Mouse (Mus musculus) forebrain, embryonic 10.5 days (tissue): ENCODE measurements at regions not wholly inside any gene's neighbourhood (a gene's known extent, or its start where the extent isn't known, plus 50 kb on each side); places are given as distances from the start of the nearest gene placed in this dataset.

ENCODE experiments used
- DNase-seq: peaks from one replicate; pipeline ENCODE4 v3.0.0-alpha.2; 2017; ENCODE audit warnings: low spot score; ENCODE audit errors: extremely low spot score
- H3K27ac ChIP-seq: fragments of 300-500 bp; sonication (generic); 2 replicates; pipeline ENCODE4 v1.5.1; 2016; ENCODE audit warnings: mild to moderate bottlenecking
- H3K27me3 ChIP-seq: fragments of 300-500 bp; sonication (generic); 2 replicates; pipeline ENCODE4 v1.6.1; 2016; ENCODE audit warnings: mild to moderate bottlenecking; ENCODE audit not compliant: poor library complexity, severe bottlenecking
- H3K36me3 ChIP-seq: fragments of 300-500 bp; sonication (generic); replicated peaks from 2 replicates; pipeline ENCODE4 v1.6.1; 2016; ENCODE audit warnings: mild to moderate bottlenecking, moderate library complexity
- H3K4me1 ChIP-seq: fragments of 300-500 bp; sonication (generic); 2 replicates; pipeline ENCODE4 v1.6.1; 2016
- H3K4me3 ChIP-seq: fragments of 300-500 bp; sonication (generic); 2 replicates; pipeline ENCODE4 v1.5.1; 2016; ENCODE audit warnings: mild to moderate bottlenecking, moderate library complexity
- H3K9me3 ChIP-seq: fragments of 300-500 bp; sonication (generic); 2 replicates; pipeline ENCODE4 v1.6.1; 2016; ENCODE audit warnings: mild to moderate bottlenecking, moderate library complexity
- WGBS: fragments of 180-500 bp; shearing (Covaris S2); methylation state at CpG from one replicate; pipeline ENCODE4 v1.1.7; 2016; 5-methylcytosine and 5-hydroxymethylcytosine counted together

GRCm38 (mm10) chr2:8770636-8771035, 1110.4 kb upstream of the 4930412O13Rik start:
- Histone ChIP-seq H3K9me3 (no peaks in the 10 kb centered on the region), H3K4me3 (no peak overlapping the region), H3K4me1 (no peaks in the 10 kb centered on the region), H3K36me3 (no peaks in the 10 kb centered on the region), H3K27me3 (no peaks in the 10 kb centered on the region), H3K27ac (no peak overlapping the region)
- 93% methylated on average over 4 of the region's 4 CpGs for WGBS
- DNase-seq: no peak

GRCm38 (mm10) chr2:8781152-8781935, 1099.7 kb upstream of the 4930412O13Rik start:
- Histone ChIP-seq H3K4me3 (no peak overlapping the region), H3K27me3 (no peaks in the 10 kb centered on the region), H3K36me3 (no peaks in the 10 kb centered on the region), H3K9me3 (no peaks in the 10 kb centered on the region), H3K4me1 (no peaks in the 10 kb centered on the region), H3K27ac (no peak overlapping the region)
- DNase-seq: no peak
- WGBS: 88% methylated on average over 7 of the region's 7 CpGs

GRCm38 (mm10) chr2:8782225-8782624, 1098.8 kb upstream of the 4930412O13Rik start:
- 94% methylated on average over 2 of the region's 2 CpGs for WGBS
- DNase-seq: no peak
- Histone ChIP-seq H3K36me3 (no peaks in the 10 kb centered on the region), H3K4me3 (no peak overlapping the region), H3K4me1 (no peaks in the 10 kb centered on the region), H3K27ac (no peak overlapping the region), H3K9me3 (no peaks in the 10 kb centered on the region), H3K27me3 (no peaks in the 10 kb centered on the region)

- Histone ChIP-seq H3K27ac (no peak overlapping the region), H3K9me3 (no peaks in the 10 kb centered on the region), H3K27me3 (no peaks in the 10 kb centered on the region), H3K4me3 (no peak overlapping the region), H3K36me3 (no peaks in the 10 kb centered on the region), H3K4me1 (no peaks in the 10 kb centered on the region)
- 51% methylated on average over 3 of the region's 3 CpGs for WGBS
- DNase-seq: no peak
These were observed 1079.0 kb upstream of the 4930412O13Rik start for GRCm38 (mm10) chr2:8802061-8802460.

DNA sequence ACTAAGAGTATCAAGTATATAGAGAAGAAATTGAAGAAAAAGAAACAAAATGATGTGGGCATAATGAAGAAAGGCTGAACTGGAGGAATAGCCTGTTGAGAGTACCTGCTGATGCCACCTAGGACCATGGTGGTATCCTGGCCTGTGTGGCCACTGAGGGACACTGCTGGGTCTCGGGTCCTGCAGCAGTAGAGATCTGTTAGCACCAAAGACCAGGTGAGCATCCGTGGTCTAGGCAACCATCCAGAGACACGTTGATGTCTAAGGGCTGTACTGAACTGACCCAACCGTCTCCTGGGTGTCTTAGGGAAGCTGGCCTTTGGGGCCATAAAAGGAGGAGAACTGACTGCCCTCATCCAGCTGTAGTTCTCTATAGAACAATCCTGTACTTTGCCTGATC, 1071.4 kb upstream of the 4930412O13Rik start:
- Histone ChIP-seq H3K27ac (no peak overlapping the region), H3K27me3 (no peaks in the 10 kb centered on the region), H3K36me3 (no peaks in the 10 kb centered on the region), H3K9me3 (no peaks in the 10 kb centered on the region), H3K4me1 (no peaks in the 10 kb centered on the region), H3K4me3 (no peak overlapping the region)
- 92% methylated on average over 4 of the region's 4 CpGs for WGBS
- no peak for DNase-seq

DNA sequence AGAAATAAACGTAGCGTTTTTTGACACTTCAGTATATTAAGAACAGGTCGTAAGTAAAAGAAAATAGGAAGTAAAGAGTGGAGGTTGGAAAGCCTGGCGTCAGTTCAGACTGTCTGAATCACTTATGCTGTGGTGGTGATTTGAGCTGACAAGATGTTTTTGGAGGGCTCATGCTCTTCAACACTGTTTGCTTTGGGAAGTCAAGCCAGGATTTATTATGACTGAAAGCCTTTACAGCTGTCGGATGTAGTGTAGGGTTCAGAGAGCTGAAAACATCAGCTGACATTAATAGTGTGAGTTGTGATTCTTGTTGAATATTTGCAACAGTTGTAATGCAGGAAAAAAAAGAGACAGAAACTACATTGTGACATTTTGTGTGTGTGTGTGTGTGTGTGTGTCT, 1062.9 kb upstream of the 4930412O13Rik start:
- no peaks in the 10 kb centered on the region for H3K4me1 ChIP-seq
- DNase-seq: no peak
- no peak overlapping the region for H3K4me3 ChIP-seq
- H3K27ac ChIP-seq: no peak overlapping the region
- H3K9me3 ChIP-seq: no peaks in the 10 kb centered on the region
- 88% methylated on average over 5 of the region's 5 CpGs for WGBS
- H3K36me3 ChIP-seq: no peaks in the 10 kb centered on the region
- H3K27me3 ChIP-seq: no peaks in the 10 kb centered on the region

- WGBS: 86% methylated on average over 2 of the region's 2 CpGs
- H3K36me3 ChIP-seq: no peaks in the 10 kb centered on the region
- H3K9me3 ChIP-seq: no peaks in the 10 kb centered on the region
- no peak overlapping the region for H3K4me3 ChIP-seq
- DNase-seq: no peak
- H3K27me3 ChIP-seq: no peaks in the 10 kb centered on the region
- H3K27ac ChIP-seq: no peak overlapping the region
- no peaks in the 10 kb centered on the region for H3K4me1 ChIP-seq
These were observed 1055.6 kb upstream of the 4930412O13Rik start for GRCm38 (mm10) chr2:8825406-8825805.
